Mouse (Mus musculus): ENCODE results near the gene Zfp541.
A peak's percentile ranks its signal among the peaks of the same experiment; 100 is the strongest.

The Zfp541 gene

DNA sequence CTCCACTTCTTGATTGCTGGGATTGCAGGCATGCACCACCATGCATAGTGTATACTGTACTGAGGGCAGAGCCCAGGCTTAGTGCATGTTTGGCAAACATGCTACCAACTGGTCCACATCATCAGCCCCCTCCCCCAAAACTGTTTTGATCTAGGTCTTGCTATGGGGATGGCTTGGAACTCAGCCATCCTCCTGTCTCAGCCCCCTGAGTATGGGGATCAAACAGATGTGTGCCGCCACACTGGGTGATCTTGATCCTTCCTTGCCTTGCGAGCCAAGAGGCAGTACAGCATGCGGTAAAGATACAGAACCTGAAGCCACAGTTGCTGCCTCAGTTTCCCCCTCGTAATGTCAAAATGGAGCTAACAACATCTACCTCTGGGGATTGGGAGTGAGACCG lies 67.3 kb downstream of the Zfp541 start:
- DNase-seq (ENCODE audit: low read depth, low spot score) = no peak

DNA sequence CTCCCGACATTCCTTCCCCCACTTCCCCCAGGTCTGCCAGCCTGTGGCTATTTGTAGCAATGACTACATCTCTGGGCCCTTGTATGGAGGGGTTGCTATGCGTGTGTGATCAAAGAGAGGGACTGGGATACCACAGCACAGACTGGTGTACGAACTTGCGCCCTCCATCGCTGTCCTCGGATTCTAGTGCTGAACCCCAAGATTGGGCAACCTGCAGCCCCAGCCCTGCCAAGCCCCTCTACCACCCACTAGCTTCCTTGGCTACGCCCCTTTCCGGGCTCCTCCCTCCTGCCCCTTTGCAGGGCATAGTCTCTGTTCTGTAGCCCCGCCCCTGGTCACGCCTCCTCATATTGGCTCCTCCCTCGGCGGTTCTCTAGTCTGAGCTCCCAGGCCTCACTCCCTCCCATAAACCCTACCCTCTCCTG lies 67.8 kb downstream of the Zfp541 start, which contains the start of gene Slc8a2:
Slc8a2 (plus strand) TSS at position 406 of the 425 bp plus-strand sequence.
- peak; percentile 96 for DNase-seq (ENCODE audit: low read depth, low spot score)

DNA sequence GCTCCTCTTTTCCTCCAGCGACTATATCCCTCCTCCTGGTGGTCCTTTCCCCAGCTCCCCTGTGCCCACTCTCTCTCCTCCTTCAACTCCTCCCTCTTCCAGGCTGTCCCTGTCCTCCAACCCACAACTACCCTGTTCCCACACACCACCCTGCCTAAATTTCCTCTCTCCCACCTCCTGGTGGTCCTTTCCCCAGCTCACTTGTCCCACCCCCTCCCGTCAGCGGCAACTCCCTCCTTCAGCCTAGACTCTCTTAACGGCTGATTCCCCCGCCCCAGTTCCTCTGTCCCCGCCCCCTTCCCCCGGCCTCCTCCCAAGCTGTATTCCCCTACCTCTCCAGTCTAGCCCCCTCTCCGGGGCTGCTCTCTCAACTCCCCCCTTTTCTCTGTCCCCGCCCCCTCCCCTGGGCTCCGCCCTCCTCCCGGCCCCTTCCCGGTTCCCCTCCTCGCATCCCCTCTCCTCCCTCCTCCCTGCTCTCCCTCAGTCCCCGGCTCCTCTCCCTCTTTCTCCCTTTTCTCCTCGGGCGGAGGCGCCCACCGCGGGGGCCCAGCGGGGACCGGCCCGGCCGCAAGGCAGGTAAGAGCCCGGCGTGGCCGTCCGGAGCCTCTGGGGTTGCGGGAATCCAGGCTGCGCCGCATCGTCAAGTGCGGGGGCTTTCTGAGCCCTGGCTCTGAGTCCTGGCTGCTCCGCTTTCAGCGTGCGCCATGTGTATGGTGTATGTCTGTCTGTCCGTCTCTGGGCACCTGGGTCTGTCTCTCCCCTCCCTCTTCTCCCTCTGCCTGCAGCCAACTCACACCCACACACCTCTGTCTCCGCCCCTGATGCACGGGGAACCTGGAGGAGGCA lies 68.5 kb downstream of the Zfp541 start:
- peak; percentile 94 for DNase-seq (ENCODE audit: low read depth, low spot score)

DNA sequence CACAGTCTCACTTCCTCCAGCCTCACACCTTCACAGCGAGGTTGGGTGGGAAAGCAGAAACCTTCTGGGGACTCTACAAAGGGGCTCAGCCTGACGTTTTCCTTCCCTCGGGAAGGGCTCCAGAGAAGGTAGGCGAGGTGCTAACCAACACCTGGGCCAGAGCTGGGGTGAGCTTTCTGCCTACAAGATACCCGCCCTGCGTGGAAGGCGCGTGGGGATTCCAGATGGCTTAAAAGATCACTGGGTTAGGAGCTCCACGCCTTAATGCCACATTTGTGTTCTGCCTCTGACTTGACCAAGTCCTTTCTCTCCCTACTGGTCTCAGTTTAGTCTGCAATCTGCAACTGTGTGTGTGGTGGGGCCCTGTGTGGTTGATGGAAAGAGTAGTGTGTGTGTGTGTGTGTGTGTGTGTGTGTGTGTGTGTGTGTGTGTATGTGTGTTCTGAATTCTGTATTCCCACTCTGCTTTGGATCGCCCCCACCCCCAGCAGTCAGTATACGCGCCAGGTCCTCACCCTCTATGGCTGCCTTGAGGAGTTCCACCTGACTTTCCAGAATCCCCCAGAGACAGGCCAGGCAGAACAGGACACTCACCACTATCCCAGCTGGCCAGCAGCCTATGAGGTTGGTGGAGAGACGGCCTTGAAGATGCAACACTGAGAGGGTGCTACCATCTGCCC lies 69.5 kb downstream of the Zfp541 start:
- DNase-seq (ENCODE audit: low read depth, low spot score) = no peak

DNA sequence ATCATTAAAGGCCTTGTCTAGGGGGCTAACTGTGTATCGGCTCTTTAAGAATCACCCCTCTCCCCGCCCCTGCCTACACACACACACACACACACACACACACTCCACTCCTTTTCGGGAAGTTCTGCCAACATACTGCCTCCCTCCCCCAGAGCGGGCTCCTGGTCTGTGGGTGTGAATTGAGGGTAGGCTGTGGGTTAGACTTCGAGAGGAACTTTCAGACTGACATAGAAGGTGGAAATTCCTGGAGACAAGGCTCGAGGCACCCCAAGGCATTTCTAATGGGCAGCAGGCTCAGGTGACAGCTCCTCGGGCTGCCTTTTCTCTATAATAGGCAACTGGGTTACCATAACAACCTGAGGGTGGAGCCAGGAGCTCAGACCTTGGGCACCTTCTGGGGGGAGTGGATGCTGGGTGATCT lies 70.6 kb downstream of the Zfp541 start:
- DNase-seq (ENCODE audit: low read depth, low spot score) = peak; percentile 42

DNA sequence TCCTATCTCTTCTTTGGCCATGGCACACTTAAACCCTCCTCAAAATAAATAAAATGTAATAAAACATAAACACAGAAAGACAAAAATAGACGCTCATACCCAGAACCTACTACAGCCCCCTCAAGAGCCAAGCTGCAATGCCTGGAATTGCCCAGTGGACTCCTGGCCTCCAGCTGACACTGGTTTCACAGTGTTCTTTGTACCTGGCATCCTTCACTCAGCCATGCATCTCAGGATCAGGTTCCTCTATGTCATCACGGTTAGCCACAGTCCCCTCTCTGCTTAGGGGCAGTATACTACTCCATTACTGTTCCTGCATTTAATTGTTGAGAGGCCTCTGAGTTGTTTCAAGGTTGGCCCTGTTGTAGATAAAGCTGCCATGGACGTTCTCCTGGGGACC lies 71.3 kb downstream of the Zfp541 start:
- DNase-seq (ENCODE audit: low read depth, low spot score) = no peak

DNA sequence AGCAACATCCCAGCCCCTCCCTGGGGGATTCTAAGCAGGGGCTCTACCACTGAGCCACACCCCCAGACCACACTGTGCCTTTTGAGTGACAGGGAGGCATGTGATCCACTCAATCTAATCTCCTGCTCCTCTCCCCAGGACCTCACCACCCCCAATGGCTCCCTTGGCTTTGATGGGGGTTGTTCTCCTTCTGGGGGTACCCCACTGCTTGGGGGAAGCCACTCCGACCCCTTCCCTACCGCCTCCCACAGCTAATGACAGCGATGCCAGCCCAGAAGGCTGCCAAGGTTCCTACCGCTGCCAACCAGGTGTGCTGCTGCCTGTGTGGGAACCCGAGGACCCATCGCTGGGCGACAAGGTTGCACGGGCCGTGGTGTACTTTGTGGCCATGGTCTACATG lies 72.1 kb downstream of the Zfp541 start:
- no peak for DNase-seq (ENCODE audit: low read depth, low spot score)

DNA sequence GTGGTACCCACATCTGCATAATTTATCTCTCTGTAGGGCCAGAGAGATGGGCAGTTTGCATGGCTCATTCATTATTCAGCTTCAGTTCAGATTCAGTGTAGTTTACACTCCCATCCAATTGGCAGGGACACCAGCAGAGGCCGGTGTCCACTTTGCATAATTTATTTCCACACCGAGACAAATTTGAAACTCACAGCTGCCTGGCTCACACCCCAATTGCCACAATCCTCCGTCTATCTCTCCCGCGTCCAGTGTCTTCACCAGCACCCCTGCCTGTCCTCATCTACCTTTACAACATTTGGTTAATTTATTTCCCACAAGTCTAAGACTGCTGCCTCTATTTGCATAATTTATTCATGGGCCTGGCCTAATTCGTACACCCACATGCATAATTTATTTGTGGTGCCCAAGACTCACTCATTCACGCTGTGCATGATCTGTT lies 73.4 kb downstream of the Zfp541 start:
- DNase-seq (ENCODE audit: low read depth, low spot score) = no peak

Data from R1 (cell line).